Mouse (Mus musculus): ENCODE data around the gene Dock6. TPM values are rescaled to one million over a fixed set of nuclear protein-coding genes. Genes with fewer than 3 reads are reported as not detected.

The Dock6 gene
- polyA plus RNA-seq, 1 experiment from 2014 or later = 24.7 TPM

DNA sequence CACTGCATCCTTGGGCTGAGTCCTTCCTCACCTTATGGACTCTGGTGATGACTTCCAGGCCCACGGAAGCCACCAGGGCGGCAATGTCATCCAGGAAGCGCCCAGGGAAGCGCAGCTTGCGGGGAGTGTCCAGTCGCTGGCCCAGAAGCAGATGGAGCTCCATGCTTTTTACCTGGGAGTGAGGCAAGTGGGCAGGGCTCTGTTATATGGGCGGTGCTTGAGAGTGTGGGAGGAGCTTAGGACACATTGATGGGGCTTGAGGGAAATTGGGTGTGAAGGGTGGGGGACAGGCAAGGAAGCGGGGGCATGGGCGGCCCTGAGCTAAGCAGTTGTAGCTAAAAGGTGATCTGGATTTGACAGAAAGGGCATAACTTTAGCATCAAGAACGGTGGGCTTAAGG lies 28.1 kb downstream of the Dock6 start:
- Histone ChIP-seq H3K9ac (ENCODE audit: low read length) (no peak overlapping the region), H3K36me3 (ENCODE audit: control insufficient read depth, insufficient read depth, low read length) (no peaks in the 10 kb centered on the region), H3K9me3 (ENCODE audit: control insufficient read depth, low read length) (no peaks in the 10 kb centered on the region), H3K4me3 (ENCODE audit: low read depth, low read length) (no peak overlapping the region), H3K27me3 (ENCODE audit: control insufficient read depth, insufficient read depth, low read length) (no peaks in the 10 kb centered on the region), H3K4me1 (ENCODE audit: control insufficient read depth, insufficient read depth, low read length) (no peaks in the 10 kb centered on the region), H3K4me2 (ENCODE audit: low read depth) (no peak overlapping the region), H3K27ac (ENCODE audit: low read depth, low read length) (no peak overlapping the region)
- ATAC-seq (ENCODE audit: insufficient read depth, low FRiP score, low TSS enrichment) (no peak), DNase-seq (ENCODE audit: low spot score) (no peak)
- WGBS = 66% methylated on average over 10 of the region's 10 CpGs

DNA sequence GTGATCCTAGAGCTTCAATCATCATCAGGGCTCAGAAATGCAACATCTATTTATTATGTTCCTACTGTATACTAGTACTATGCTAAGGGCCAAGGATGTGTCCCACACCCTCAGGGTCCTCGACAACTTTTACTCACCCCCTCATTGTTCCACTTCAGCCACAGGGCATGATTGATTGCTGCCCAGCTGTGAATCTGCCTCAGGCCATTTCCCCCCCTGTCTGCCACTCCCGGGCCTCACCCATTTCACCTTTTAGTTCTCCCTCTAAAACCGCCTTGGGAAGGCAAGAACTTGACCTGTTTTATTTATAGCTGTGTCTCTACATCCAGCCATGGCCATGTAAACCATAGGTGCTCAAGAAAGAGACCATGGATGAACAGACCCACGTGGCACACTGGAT lies 28.5 kb downstream of the Dock6 start:
- Histone ChIP-seq H3K27ac (ENCODE audit: low read depth, low read length) (no peak overlapping the region), H3K9ac (ENCODE audit: low read length) (no peak overlapping the region), H3K4me1 (ENCODE audit: control insufficient read depth, insufficient read depth, low read length) (no peaks in the 10 kb centered on the region), H3K4me2 (ENCODE audit: low read depth) (no peak overlapping the region), H3K4me3 (ENCODE audit: low read depth, low read length) (no peak overlapping the region), H3K36me3 (ENCODE audit: control insufficient read depth, insufficient read depth, low read length) (no peaks in the 10 kb centered on the region), H3K27me3 (ENCODE audit: control insufficient read depth, insufficient read depth, low read length) (no peaks in the 10 kb centered on the region), H3K9me3 (ENCODE audit: control insufficient read depth, low read length) (no peaks in the 10 kb centered on the region)
- DNase-seq (ENCODE audit: low spot score) (no peak), ATAC-seq (ENCODE audit: insufficient read depth, low FRiP score, low TSS enrichment) (no peak)
- WGBS = 46% methylated on average over 4 of the region's 4 CpGs

DNA sequence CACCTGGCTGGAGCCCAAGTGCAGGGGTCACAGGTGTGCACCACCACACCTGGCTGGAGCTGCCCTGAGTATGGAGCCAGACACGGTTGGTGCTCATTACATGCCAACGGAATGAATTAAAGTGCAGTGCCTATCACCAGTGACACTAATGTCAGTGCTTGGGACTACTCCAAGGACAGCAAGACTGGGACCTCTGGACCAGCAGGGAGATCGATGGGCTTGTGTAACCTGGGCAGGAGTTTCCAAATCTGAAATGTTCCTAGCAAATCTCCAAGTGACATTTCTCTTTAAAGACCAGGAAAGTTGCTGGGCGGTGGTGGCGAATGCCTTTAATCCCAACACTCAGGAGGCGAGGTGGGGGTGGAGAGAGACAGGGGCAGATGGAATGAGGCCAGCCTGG lies 29.7 kb downstream of the Dock6 start:
- no peaks in the 10 kb centered on the region for H3K27me3 ChIP-seq (ENCODE audit: control insufficient read depth, insufficient read depth, low read length)
- no peak overlapping the region for H3K27ac ChIP-seq (ENCODE audit: low read depth, low read length)
- H3K9ac ChIP-seq (ENCODE audit: low read length) = no peak overlapping the region
- H3K4me2 ChIP-seq (ENCODE audit: low read depth) = no peak overlapping the region
- H3K4me3 ChIP-seq (ENCODE audit: low read depth, low read length) = no peak overlapping the region
- H3K9me3 ChIP-seq (ENCODE audit: control insufficient read depth, low read length) = no peaks in the 10 kb centered on the region
- DNase-seq (ENCODE audit: low spot score) (no peak), ATAC-seq (ENCODE audit: insufficient read depth, low FRiP score, low TSS enrichment) (no peak)
- no peaks in the 10 kb centered on the region for H3K36me3 ChIP-seq (ENCODE audit: control insufficient read depth, insufficient read depth, low read length)
- no peaks in the 10 kb centered on the region for H3K4me1 ChIP-seq (ENCODE audit: control insufficient read depth, insufficient read depth, low read length)
- WGBS = 93% methylated on average over 6 of the region's 6 CpGs

DNA sequence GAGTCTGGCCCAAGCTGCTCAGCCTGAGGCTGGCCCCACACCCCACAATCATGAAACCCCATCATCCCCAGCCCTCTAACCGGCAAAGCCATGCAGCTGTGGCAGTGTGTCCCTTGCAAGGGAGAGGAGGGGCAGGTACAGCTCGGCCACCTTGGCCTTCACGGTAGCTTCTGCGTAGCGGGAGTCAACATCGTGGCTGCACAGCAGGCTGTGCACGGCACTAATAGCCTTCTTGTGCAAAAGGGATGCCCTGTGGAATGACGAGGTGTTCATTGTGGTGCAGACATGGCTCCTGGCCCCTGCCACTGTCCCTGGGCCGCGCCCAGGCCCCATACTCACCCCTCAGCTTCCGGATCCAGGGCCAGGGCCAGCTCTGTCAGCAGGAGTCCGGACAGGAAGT lies 32.3 kb downstream of the Dock6 start:
- 89% methylated on average over 12 of the region's 12 CpGs for WGBS
- Histone ChIP-seq H3K9me3 (ENCODE audit: control insufficient read depth, low read length) (no peaks in the 10 kb centered on the region), H3K36me3 (ENCODE audit: control insufficient read depth, insufficient read depth, low read length) (peaks cover 4% of the 10 kb centered on the region; the same call in 1 of the 2 replicates), H3K4me3 (ENCODE audit: low read depth, low read length) (no peak overlapping the region), H3K4me1 (ENCODE audit: control insufficient read depth, insufficient read depth, low read length) (no peaks in the 10 kb centered on the region), H3K4me2 (ENCODE audit: low read depth) (no peak overlapping the region), H3K27ac (ENCODE audit: low read depth, low read length) (no peak overlapping the region), H3K27me3 (ENCODE audit: control insufficient read depth, insufficient read depth, low read length) (no peaks in the 10 kb centered on the region), H3K9ac (ENCODE audit: low read length) (no peak overlapping the region)
- ATAC-seq (ENCODE audit: insufficient read depth, low FRiP score, low TSS enrichment) = no peak
- no peak for DNase-seq (ENCODE audit: low spot score)

DNA sequence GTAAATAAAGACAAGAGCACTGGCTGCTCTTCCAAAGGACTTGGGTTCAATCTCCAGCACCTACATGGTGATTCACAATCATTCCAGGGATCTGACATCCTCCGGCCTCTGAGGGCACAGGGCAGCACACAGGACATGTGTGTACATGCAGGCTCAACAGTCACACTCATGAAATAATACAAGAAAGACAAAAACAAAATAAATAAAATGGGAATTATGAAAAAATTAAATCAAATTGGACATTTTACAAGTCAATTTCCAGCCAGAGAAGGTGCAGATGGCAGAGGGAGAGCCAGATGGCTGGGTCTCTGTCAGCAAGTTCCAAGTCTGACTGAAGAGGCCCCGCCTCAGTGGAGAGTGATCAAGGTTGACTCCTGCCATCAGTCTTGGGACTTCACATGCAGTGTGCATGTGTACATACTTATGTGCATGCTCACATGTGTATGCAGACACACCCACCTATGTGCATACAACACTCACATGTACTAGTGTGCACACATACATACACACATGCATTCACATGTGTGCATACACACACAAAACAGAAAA lies 33.2 kb downstream of the Dock6 start:
- DNase-seq (ENCODE audit: low spot score) (no peak), ATAC-seq (ENCODE audit: insufficient read depth, low FRiP score, low TSS enrichment) (no peak)
- WGBS = 94% methylated on average over 2 of the region's 2 CpGs
- Histone ChIP-seq H3K27ac (ENCODE audit: low read depth, low read length) (no peak overlapping the region), H3K9me3 (ENCODE audit: control insufficient read depth, low read length) (no peaks in the 10 kb centered on the region), H3K4me2 (ENCODE audit: low read depth) (no peak overlapping the region), H3K4me1 (ENCODE audit: control insufficient read depth, insufficient read depth, low read length) (no peaks in the 10 kb centered on the region), H3K4me3 (ENCODE audit: low read depth, low read length) (no peak overlapping the region), H3K36me3 (ENCODE audit: control insufficient read depth, insufficient read depth, low read length) (peaks cover 4% of the 10 kb centered on the region; the same call in 1 of the 2 replicates), H3K9ac (ENCODE audit: low read length) (no peak overlapping the region), H3K27me3 (ENCODE audit: control insufficient read depth, insufficient read depth, low read length) (no peaks in the 10 kb centered on the region)

DNA sequence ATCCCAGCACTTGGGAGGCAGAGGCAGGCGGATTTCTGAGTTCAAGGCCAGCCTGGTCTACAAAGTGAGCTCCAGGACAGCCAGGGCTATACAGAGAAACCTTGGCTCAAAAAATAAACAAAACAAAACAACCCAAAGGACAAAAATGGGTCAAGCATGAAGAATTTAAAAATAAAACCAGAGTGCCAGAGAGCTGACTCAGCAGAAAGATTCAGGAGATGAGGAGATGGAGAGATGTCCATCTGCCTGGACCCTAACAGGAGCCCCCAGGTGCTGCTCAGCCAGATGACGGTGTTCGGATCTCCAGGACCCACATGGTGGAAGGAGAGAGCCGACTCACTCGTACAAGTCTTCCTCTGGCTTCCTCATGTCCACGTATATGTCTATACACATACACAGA lies 33.9 kb downstream of the Dock6 start:
- DNase-seq (ENCODE audit: low spot score) (no peak), ATAC-seq (ENCODE audit: insufficient read depth, low FRiP score, low TSS enrichment) (no peak)
- no peak overlapping the region for H3K4me3 ChIP-seq (ENCODE audit: low read depth, low read length)
- H3K9ac ChIP-seq (ENCODE audit: low read length) = no peak overlapping the region
- 94% methylated on average over 6 of the region's 6 CpGs for WGBS
- H3K36me3 ChIP-seq (ENCODE audit: control insufficient read depth, insufficient read depth, low read length) = peaks cover 4% of the 10 kb centered on the region; the same call in 1 of the 2 replicates
- H3K27ac ChIP-seq (ENCODE audit: low read depth, low read length) = no peak overlapping the region
- H3K9me3 ChIP-seq (ENCODE audit: control insufficient read depth, low read length) = no peaks in the 10 kb centered on the region
- no peaks in the 10 kb centered on the region for H3K27me3 ChIP-seq (ENCODE audit: control insufficient read depth, insufficient read depth, low read length)
- no peaks in the 10 kb centered on the region for H3K4me1 ChIP-seq (ENCODE audit: control insufficient read depth, insufficient read depth, low read length)
- H3K4me2 ChIP-seq (ENCODE audit: low read depth) = no peak overlapping the region

DNA sequence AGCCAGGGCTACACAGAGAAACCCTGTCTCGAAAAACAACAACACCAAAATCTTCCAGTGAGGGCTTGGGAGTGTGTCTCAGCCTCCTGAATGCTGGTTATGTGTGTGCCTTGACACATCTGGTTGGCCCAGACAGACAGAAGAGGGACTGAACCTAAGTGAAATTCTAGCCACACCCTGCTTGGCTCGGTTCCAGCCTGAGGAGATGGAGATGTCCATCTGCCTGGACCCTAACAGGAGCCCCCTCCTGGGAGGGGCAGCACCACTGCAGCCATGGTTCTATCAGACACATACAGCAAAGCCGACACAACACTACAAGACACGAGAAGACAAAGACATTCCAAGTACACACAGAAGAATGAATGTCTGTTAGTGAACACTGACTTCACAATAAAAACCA lies 34.3 kb downstream of the Dock6 start:
- no peaks in the 10 kb centered on the region for H3K9me3 ChIP-seq (ENCODE audit: control insufficient read depth, low read length)
- peaks cover 4% of the 10 kb centered on the region; the same call in 1 of the 2 replicates for H3K36me3 ChIP-seq (ENCODE audit: control insufficient read depth, insufficient read depth, low read length)
- DNase-seq (ENCODE audit: low spot score) = no peak
- no peak overlapping the region for H3K4me2 ChIP-seq (ENCODE audit: low read depth)
- no peak overlapping the region for H3K9ac ChIP-seq (ENCODE audit: low read length)
- H3K27me3 ChIP-seq (ENCODE audit: control insufficient read depth, insufficient read depth, low read length) = no peaks in the 10 kb centered on the region
- no peak for ATAC-seq (ENCODE audit: insufficient read depth, low FRiP score, low TSS enrichment)
- H3K27ac ChIP-seq (ENCODE audit: low read depth, low read length) = no peak overlapping the region
- no peak overlapping the region for H3K4me3 ChIP-seq (ENCODE audit: low read depth, low read length)
- WGBS = 87% methylated on average over 4 of the region's 4 CpGs
- H3K4me1 ChIP-seq (ENCODE audit: control insufficient read depth, insufficient read depth, low read length) = no peaks in the 10 kb centered on the region

DNA sequence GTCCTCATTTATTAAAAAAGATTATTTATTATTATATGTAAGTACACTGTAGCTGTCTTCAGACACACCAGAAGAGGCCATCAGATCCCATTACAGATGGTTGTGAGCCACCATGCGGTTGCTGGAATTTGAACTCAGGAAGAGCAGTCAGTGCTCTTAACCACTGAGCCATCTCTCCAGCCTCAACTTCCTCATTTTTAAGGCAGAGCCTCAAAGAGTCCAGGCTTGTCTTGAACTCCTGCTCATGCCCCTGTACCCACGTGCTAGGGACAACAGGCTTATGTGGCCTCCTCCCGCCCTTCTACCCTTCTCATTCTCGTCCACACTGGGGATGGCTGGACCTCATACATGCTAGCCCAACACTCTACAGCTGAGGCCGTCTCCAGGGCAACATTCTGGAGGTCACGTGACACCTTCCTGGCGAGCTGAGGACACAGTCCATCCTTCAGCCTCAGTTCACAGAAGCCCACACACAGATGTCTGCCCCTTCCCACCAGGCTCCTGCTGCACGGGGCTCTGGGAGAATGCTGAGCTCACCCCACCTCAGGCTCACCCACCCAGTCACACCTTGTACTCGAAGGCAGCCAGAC lies 35.6 kb downstream of the Dock6 start:
- H3K36me3 ChIP-seq (ENCODE audit: control insufficient read depth, insufficient read depth, low read length) = peaks cover 4% of the 10 kb centered on the region; the same call in 1 of the 2 replicates
- H3K4me3 ChIP-seq (ENCODE audit: low read depth, low read length) = no peak overlapping the region
- H3K9ac ChIP-seq (ENCODE audit: low read length) = no peak overlapping the region
- no peak overlapping the region for H3K27ac ChIP-seq (ENCODE audit: low read depth, low read length)
- H3K27me3 ChIP-seq (ENCODE audit: control insufficient read depth, insufficient read depth, low read length) = no peaks in the 10 kb centered on the region
- H3K9me3 ChIP-seq (ENCODE audit: control insufficient read depth, low read length) = no peaks in the 10 kb centered on the region
- DNase-seq (ENCODE audit: low spot score) (no peak), ATAC-seq (ENCODE audit: insufficient read depth, low FRiP score, low TSS enrichment) (no peak)
- no peak overlapping the region for H3K4me2 ChIP-seq (ENCODE audit: low read depth)
- 72% methylated on average over 9 of the region's 9 CpGs for WGBS
- no peaks in the 10 kb centered on the region for H3K4me1 ChIP-seq (ENCODE audit: control insufficient read depth, insufficient read depth, low read length)

DNA sequence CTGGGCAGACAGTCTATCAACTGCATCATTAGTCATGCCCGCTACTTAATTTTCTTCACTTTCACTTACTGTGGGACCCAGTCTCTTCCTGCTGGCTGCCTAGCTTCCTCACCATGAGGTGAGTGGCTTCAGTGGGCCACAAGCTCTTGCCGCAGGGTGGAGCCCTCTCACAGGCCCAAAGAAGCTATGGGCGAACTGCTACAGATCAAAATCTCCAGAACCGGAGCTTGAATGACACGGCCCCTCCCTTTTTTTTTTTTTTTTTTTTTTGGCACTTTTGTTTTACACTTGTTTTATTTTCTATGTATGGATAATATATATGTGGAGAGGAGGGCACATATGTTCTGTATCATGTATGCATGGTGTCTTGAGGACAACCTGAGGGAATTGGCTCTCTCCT lies 41.3 kb downstream of the Dock6 start:
- H3K36me3 ChIP-seq (ENCODE audit: control insufficient read depth, insufficient read depth, low read length) = no peaks in the 10 kb centered on the region; the same call in 1 of the 2 replicates
- 96% methylated on average over 5 of the region's 5 CpGs for WGBS
- no peaks in the 10 kb centered on the region for H3K27me3 ChIP-seq (ENCODE audit: control insufficient read depth, insufficient read depth, low read length)
- H3K9me3 ChIP-seq (ENCODE audit: control insufficient read depth, low read length) = no peaks in the 10 kb centered on the region
- DNase-seq (ENCODE audit: low spot score) (no peak), ATAC-seq (ENCODE audit: insufficient read depth, low FRiP score, low TSS enrichment) (no peak)
- H3K27ac ChIP-seq (ENCODE audit: low read depth, low read length) = no peak overlapping the region
- no peak overlapping the region for H3K9ac ChIP-seq (ENCODE audit: low read length)
- H3K4me3 ChIP-seq (ENCODE audit: low read depth, low read length) = no peak overlapping the region
- H3K4me1 ChIP-seq (ENCODE audit: control insufficient read depth, insufficient read depth, low read length) = no peaks in the 10 kb centered on the region
- no peak overlapping the region for H3K4me2 ChIP-seq (ENCODE audit: low read depth)
